Mouse (Mus musculus) heart, postnatal 36 days (tissue): Measurements from ENCODE around the gene Sh3rf3. TPM values are rescaled to one million over a fixed set of nuclear protein-coding genes. Genes with fewer than 3 reads are reported as not detected.

Source experiments
- DNase-seq, 2 experiments: peaks; one replicate each; pipeline ENCODE4 v3.0.0; 2021 to 2022
- intact Hi-C: fragments of 180-260 bp; cut with DNase I; formaldehyde crosslinking; loops from one replicate; pipeline ENCODE4 v1.15.1; 2025
- microRNA-seq, 2 experiments: library from miRNA; unstranded; fragments of <30 nt; microRNA quantifications; one replicate each; pipeline ENCODE4 v1.2.0; 2021; ENCODE audit warnings: borderline number of aligned reads in 2 of 2
- total RNA-seq, 2 experiments: library from RNA; stranded (reverse); gene quantifications; 2 replicates each; pipeline ENCODE4 v1.2.3; 2021

Gene Sh3rf3
- total RNA-seq, 2 experiments from 2014 or later, result 1.1 to 1.5 TPM

- no peak for DNase-seq
- intact Hi-C loops, result no loop called here
Measured at GRCm38 (mm10) chr10:59133478-59134009, 320.4 kb downstream of the Sh3rf3 start.

- intact Hi-C loops, result loop anchor here (1.0 kb wide), 2 partner anchors 41 to 338 kb away; no protein-coding TSS in a partner anchor
- peak; percentile 27 to 42 for DNase-seq
Measured at GRCm38 (mm10) chr10:59149956-59150383, 336.8 kb downstream of the Sh3rf3 start.

GRCm38 (mm10) chr10:59150938-59151657 lies 337.9 kb downstream of the Sh3rf3 start:
- no peak for DNase-seq
- intact Hi-C loops, result loop anchor here (1.0 kb wide), 2 partner anchors 42 to 339 kb away; no protein-coding TSS in a partner anchor

GRCm38 (mm10) chr10:59152544-59153081 lies 339.5 kb downstream of the Sh3rf3 start:
- intact Hi-C loops, result no loop called here
- DNase-seq, result no peak

GRCm38 (mm10) chr10:59158627-59159026 lies 345.5 kb downstream of the Sh3rf3 start:
- intact Hi-C loops, result no loop called here
- DNase-seq, result no peak

- DNase-seq, result no peak
- intact Hi-C loops, result no loop called here
Measured at GRCm38 (mm10) chr10:59162185-59162897, 349.2 kb downstream of the Sh3rf3 start.

GRCm38 (mm10) chr10:59166104-59166944 lies 353.2 kb downstream of the Sh3rf3 start:
- intact Hi-C loops, result loop anchor here (1.0 to 5.0 kb wide), 3 partner anchors 126 to 701 kb away; no protein-coding TSS in a partner anchor
- DNase-seq, result peak; percentile 35 to 36

GRCm38 (mm10) chr10:59171042-59171441 lies 357.9 kb downstream of the Sh3rf3 start:
- intact Hi-C loops, result no loop called here

GRCm38 (mm10) chr10:59172539-59172938 lies 359.4 kb downstream of the Sh3rf3 start:
- intact Hi-C loops, result no loop called here
- no peak for DNase-seq

More at GRCm38 (mm10) chr10:59171042-59171441, 357.9 kb downstream of the Sh3rf3 start:
- no peak for DNase-seq

GRCm38 (mm10) chr10:59179620-59180019 lies 366.5 kb downstream of the Sh3rf3 start:
- no peak for DNase-seq
- intact Hi-C loops, result no loop called here

GRCm38 (mm10) chr10:59182306-59182705 lies 369.1 kb downstream of the Sh3rf3 start:
- intact Hi-C loops, result no loop called here

More at GRCm38 (mm10) chr10:59182306-59182705, 369.1 kb downstream of the Sh3rf3 start:
- DNase-seq, result no peak

Small RNAs within 50 kb of the gene (microRNA-seq; reads per million reads assigned to microRNA genes)
- gene Gm27672, result 0 reads per million in 2 experiments

Other genes starting within 250 kb of the Sh3rf3 start
- gene Edar, start 137.7 kb upstream of the Sh3rf3 start, total RNA-seq, result under 1 TPM; 0.41 to 0.42 TPM
- not detected for gene Gm17542, start 95.1 kb upstream of the Sh3rf3 start, total RNA-seq